Mouse (Mus musculus): ENCODE data around the gene Pank3.

Pank3 gene

DNA sequence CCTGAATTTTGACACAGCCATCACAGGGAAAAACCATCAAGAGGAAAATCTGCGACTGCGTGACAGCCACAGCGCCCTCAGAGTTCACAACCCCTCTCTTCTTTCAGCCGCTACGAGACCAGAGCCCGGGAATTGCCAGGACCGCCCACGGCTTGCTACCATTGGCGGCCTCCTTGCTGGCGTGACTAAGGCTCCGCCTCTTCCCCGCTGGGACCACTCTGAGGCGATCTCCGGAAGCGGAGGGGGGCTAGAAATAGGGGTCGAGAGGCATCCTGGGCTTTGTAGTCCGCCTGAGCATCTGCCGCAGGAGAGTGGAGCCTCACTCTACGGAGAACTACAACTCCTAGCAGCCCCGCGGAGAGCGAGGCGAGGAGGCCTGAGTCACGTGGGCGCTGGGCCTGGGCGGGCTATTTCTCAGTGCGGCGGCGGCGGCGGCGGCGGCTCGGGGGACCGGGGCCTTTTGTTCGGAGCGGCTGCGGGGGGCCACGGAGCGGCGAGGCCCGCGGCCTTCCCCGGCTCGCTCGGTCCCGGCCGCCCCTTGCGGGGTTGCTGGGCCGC lies at the start of gene Pank3:
Pank3 (plus strand) TSS at position 297 of the 558 bp plus-strand sequence.
- peak; percentile 37; the same call in 1 of the 2 replicates for TF ChIP-seq GATA4 (IDR thresholded peaks at IDR 0.05; ENCODE audit: insufficient replicate concordance, low read length)

DNA sequence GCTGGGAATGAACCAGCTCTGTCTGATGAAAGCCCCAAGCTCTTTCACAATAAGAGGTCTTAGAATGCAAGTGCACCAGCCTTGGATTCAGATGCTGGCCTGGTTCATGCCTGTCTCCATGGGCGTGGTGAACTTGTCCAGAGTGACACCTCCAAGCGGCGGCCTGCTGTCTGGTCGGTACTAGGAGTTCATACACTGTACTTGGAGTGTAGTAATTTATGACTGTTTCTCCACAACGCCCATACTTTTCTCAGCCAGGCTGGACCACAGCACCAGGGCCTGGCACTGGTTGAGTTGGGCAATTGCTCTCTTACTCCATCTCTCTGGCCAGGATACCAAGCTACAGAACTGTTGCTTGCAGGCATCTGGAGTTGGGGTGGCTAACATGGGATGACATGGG lies 45.4 kb upstream of the Pank3 start:
- no peak for TF ChIP-seq GATA4 (IDR thresholded peaks at IDR 0.05; ENCODE audit: insufficient replicate concordance, low read length)

DNA sequence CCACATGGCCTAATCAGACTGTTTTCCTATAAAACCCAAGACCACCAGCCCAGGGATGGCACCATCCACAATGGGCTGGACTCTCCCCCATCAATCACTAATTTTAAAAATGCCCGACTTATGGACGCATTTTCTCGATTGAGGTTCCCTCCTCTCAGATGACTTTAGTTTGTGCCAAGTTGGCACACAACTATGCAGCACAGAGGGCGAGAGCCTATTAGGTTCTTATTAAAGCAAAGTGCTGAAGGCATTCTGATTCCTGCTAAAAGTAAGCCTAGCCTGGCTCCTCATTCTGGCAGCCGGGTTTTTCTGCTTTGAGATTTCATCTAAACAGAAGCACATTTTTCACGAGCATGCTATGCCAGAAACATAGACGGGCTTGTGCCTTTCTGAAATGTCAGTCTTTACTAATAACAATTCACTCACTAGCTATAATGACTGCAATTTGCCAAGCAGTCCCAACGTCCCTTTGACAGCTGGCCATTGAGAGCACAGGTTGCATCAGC lies 42.9 kb upstream of the Pank3 start:
- no peak for TF ChIP-seq GATA4 (IDR thresholded peaks at IDR 0.05; ENCODE audit: insufficient replicate concordance, low read length)

DNA sequence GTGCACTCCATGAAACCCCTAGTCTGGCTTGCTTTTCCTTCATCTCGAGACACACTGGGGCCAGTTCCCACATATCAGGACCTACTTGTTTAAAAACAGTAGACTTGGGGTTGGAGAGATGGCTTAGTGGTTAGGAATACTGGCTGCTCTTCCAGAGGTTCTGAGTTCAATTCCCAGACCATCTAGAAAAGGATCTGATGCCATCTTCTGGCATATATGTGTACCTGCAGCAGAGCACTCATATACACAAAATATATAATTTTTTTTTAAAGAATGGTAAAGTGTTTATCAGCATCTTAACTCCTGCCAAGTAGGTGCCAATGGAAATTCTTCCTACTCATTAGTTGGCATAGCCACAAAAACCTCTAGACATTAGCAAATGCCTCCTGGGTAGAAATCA lies 41.1 kb upstream of the Pank3 start:
- TF ChIP-seq GATA4 (IDR thresholded peaks at IDR 0.05; ENCODE audit: insufficient replicate concordance, low read length) = no peak

DNA sequence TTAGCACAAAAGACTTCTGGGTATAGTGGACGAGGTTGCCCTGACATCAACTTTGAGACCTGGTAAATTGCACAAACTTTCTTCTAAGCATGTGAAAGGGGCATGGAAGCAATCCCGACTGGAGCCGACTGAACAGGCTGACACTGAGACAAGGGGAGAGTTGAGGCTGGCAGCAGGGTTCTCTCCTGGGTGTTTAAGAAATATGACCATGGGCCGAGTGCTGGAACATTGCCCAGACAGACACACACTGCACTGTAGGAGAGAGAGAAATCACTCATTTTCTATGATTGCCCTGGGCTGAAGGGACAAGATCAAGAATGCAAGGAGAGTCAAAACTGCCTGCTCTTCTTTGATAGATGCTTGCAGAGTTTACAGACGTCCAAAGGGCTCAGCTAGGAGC lies 40.1 kb upstream of the Pank3 start:
- no peak for TF ChIP-seq GATA4 (IDR thresholded peaks at IDR 0.05; ENCODE audit: insufficient replicate concordance, low read length)

DNA sequence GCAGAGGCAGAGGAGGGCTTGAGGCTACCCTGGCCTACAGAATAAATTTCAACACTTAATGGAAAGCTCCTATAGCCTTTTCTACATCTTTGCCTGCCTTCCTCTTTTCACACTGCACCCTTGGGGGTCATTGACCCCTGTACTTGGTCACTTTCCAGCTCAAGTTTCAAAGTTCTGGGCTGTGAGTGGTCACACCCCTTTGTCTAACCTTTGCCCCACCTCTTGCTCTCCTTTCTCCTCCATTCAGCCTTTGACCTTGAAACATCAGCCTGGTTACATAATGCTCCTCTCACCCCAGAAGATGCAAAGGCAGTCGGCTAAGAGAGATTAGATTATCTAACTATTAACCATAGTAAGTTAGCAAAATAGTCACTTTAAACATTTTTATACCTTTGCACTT lies 36.9 kb upstream of the Pank3 start:
- TF ChIP-seq GATA4 (IDR thresholded peaks at IDR 0.05; ENCODE audit: insufficient replicate concordance, low read length) = no peak

DNA sequence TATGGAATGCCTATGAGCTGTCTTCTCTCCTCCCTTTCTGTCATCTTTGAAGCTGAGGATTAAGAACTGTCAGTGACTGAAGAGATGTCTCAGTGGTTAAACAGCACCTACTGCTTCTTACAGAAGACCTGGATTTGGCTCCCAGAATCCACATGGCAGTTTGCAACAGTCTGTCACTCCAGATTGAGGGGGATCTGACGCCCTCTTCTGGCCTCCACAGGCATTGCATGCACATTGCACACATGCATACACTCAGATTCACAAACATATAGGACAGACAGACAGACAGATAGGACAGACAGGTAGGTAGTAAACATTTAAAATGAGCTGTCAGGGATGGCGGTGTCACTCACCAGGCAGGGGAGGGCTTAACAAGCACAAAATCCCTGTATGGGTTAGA lies 32.5 kb upstream of the Pank3 start:
- no peak for TF ChIP-seq GATA4 (IDR thresholded peaks at IDR 0.05; ENCODE audit: insufficient replicate concordance, low read length)

DNA sequence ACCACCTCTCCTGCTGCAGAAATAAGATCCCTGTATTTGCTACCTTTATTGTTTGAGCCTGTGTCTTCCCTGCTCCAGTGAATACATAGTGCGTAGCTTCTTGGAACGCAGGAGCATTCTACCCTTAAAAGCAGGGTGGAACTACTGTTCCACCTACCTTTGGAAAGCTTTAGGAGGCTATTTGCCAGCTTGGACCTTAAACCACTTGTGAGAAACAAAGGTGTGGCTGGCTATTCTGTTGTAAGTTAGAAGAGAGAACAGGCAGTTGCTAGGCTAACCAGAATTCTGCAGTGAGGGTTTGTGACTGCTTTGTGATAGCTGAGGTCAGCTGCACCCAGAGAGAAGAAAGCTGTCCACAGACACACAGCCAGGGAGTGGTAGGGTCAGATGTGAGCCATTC lies 32.0 kb upstream of the Pank3 start:
- no peak for TF ChIP-seq GATA4 (IDR thresholded peaks at IDR 0.05; ENCODE audit: insufficient replicate concordance, low read length)

DNA sequence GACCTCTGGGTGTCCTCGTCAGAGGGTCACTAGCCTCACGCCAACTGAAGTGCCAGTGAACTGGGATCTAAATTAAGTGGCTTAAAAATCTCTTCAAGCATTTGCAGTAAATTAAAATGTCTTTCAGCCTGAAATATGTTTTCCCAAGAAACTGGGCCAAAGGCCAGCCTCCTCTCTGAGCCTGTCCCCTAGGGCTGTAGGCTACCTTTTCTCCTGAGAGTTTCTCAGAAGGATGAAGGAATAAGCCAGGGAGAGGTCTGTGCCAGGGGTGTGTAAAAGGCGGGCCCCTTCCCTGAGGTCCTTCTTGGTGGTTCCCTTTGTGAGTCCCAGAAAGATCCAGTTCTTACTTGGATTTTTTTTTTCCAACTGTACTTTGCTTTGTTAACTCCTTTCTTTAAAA lies 31.2 kb upstream of the Pank3 start:
- TF ChIP-seq GATA4 (IDR thresholded peaks at IDR 0.05; ENCODE audit: insufficient replicate concordance, low read length) = no peak

DNA sequence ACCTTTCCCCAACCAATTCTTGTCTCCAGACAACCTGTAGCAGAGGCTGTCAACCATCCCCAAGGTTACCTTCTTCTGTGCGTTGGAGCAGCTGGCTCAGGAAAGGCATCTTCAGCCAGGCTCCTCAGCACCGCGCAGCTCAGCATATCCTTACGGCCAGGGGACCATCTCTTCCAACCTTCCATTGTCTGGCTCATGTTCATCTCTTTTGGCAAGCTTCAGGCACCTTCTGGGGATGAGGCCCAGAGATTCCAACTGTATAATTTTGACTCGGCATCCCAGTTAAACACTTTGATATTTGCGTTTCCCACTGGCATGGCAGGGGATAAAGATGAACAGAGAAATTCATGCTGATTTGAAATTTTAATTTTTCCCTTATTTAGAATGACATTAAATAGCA lies 25.7 kb upstream of the Pank3 start:
- TF ChIP-seq GATA4 (IDR thresholded peaks at IDR 0.05; ENCODE audit: insufficient replicate concordance, low read length) = no peak

DNA sequence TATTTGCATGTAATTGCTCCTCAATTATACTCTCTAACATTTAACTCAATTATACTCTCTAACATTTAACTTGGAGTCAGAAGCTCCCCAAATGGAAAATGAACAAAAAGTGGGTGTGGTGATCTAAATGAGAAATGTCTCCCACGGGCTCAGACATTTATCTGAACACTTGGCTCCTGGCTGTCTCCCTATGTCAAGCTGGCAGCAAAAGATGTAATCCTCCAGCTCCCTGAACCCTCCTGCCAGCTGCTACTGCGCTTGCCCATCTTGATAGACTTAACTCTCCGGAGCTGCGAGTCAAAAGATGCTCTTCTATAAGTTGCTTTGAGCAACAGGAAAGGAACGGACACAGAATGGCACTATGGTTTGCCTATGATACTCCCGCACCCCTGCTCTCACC lies 24.7 kb upstream of the Pank3 start:
- no peak for TF ChIP-seq GATA4 (IDR thresholded peaks at IDR 0.05; ENCODE audit: insufficient replicate concordance, low read length)

DNA sequence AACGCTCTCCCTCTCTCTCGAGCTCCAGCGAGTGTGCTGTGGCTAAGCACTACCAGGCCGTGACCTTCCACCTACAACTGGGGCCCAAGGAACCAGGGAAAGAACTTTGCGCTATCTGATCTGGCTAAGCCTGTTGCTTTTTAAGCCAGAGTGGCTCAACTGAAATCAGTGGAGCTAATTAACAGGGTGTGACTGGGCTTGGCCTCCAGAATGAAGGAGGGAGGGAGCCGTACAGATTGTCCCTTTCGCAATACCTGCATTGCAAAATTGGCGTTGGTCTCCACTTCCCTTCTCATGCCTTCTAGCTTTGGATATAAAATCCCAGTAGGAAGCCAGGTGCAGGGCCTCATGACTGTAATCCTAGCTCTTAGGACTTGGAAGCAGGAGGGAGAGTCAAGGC lies 18.7 kb upstream of the Pank3 start:
- peak; percentile 96 for TF ChIP-seq GATA4 (IDR thresholded peaks at IDR 0.05; ENCODE audit: insufficient replicate concordance, low read length)

DNA sequence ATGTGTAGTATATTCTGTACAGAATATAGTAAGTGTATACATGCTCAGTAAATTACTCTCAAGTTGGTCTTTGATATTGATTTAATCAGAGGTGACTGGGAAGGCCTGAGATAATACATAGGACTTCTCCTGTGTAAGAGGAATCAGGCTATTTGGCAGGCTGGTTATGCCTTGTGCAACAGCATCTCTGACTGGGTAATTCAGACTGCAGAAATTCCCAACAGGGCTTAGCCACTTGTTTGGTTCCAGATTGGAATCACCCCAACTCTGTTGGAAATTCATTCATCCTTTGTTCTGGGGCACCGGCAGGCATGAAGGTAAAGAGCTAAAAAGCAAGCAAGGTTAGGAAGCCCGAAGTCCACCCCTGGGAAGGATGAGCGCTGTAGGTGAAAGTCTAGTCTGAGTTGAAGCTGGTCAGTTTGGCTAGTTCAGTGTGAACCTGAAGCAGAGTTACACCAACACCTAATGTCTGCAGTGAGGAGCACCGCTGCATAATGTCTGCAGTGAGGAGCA lies 14.3 kb upstream of the Pank3 start:
- TF ChIP-seq GATA4 (IDR thresholded peaks at IDR 0.05; ENCODE audit: insufficient replicate concordance, low read length) = no peak

DNA sequence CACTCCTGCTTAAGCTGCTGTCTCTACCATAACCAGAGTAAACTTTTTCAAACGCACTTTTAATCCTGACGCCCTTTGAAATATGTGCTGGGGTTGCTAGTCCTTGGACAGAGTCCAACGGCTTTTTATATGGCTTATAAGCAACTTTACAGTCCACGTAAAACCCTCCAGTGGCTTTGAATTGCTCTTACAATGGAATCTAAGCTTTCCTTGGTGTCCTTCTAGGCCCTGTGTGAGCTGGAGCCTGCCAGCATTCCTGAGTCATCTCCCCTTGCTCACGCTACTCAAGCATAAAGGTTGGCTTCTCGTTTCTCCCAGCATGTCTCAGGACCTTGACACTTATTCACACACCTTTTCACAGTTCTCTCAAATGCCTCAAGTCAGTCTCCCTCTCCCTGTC lies 13.7 kb upstream of the Pank3 start:
- no peak for TF ChIP-seq GATA4 (IDR thresholded peaks at IDR 0.05; ENCODE audit: insufficient replicate concordance, low read length)

DNA sequence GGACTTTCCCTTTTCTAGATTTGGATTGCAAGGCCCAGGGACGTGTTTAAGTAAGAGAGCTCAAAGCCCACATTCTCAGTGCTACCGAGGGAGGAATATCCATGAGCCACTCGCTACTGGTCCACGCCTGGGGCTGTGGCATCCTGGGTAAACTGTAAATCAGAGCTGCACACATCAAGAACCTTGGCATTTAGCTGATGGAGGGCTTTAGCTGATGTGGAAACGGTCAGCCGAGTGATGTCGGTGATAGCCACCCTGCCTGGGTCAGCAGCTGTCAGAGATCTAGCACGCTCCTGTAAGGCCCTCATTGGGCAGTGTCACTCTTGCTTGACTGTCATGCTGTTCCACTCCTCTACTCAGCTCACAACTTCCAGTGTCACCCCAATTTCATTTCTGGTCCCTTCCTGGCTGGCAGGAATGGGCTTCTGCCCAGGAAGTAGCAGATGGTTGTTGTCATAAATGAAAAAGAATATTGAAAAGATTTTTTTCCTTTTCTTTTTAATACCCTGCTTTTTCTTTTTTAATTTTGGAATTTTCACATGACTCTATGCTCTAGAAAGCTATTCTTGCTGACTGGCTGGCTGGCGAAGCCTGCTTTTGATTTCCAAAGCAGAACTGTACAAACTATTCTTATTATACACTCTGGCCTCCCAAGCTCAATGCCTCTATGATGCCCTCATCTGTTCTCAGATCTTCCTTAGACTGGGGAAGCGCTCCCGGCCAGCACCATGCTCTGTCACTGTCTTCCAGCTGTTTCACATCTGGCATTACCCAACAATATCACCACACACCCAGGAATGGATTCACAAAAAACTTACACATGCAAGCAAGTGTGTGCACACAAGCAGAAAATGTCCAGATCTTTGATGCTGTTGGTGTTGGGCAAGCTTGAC lies 12.6 kb upstream of the Pank3 start:
- TF ChIP-seq GATA4 (IDR thresholded peaks at IDR 0.05; ENCODE audit: insufficient replicate concordance, low read length) = no peak

DNA sequence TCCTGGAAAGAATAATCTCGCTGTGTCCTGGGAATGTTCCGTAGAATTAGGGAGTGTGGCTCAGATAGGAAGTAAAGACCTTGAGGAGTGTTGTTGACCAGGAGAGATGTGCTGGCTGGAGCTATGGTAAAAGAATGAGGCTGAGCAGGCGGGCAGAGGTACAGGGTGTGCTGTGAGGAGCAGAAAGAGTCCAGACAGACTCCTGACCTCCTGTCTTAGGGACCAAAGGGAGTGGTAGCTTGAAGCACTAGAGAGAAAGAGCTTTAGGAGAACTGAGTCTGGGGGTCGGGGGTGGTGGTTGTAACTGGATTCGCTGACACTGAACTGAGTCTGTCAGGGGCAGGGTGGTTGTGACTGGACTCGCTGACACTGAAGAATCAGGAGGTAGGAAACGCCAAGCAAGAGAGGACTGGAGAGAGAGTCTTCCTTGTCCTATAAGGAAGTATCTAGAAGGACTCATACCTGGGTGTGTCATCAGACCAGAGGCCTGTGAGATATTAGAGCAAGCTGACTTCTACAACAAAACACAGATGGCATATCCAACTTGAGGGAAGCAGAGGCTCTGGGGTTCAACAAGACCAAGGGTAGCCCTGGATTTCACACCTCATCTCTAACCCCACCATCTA lies 9.2 kb upstream of the Pank3 start:
- no peak for TF ChIP-seq GATA4 (IDR thresholded peaks at IDR 0.05; ENCODE audit: insufficient replicate concordance, low read length)

Data from liver, adult (tissue).